8 mouse cellular contexts compared by ENCODE assay signal in the genomic region with DNA sequence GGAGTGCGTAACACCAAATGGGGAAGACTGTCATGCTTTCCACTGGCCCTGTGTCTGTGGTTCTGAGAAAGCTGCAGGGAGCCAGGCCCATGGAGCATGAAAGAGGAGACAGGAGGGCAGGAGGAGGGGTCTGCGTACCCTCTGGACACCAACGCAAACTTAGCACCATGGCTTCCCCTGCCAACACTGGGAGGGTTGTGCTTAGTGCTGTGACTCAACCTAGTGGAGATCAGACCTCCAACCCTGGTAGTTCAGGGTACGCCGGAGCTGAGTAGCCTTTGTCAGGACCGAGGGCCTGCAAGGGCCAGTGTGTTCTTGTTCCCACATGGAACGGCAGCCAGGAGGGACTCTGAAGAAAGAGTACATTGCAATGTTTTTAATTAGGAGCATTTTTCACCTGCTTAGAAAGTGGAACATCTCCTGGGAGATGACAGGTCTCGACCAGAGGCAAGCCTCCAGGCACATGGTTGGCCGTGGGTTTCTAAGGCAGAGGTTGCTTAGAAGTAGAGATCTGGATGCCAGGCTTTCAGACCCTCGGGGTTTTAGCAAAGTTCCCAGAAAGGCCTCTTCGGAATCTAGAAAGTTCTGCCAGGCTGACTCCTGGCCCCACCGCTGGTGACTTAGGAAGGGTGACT.
DNase-seq lines count a peak whose midpoint lies in the region; ATAC-seq and TF ChIP-seq lines count a peak whose summit lies in the region.

No protein-coding gene starts in this region.

- H3K4me1 ChIP-seq in heart, embryonic 14.5 days (ENCODE audit: control insufficient read depth in 2 of 2, insufficient read depth in 2 of 2, low read length in 2 of 2), result peaks cover 52 to 66% of the 10 kb centered on the region in 2 experiments
- H3K4me1 ChIP-seq in embryonic facial prominence, embryonic 10.5 days, result peaks cover 78% of the 10 kb centered on the region
- H3K4me1 ChIP-seq in kidney, embryonic 16.5 days (ENCODE audit: insufficient read depth, low read length), result peaks cover 71% of the 10 kb centered on the region
- peaks cover 45% of the 10 kb centered on the region for H3K4me1 ChIP-seq in midbrain, postnatal 0 days (ENCODE audit: insufficient read depth, low read length)

- no peak for DNase-seq in heart, adult 11 months
- peak; percentile 26 for DNase-seq in embryonic facial prominence, embryonic 10.5 days (ENCODE audit: low spot score)
- DNase-seq in midbrain, postnatal 0 days (ENCODE audit: low spot score), result peak; percentile 76
- no peak for DNase-seq in embryo, embryonic 10.5 days (ENCODE audit: low spot score)
- no peak for DNase-seq in right cerebral cortex, postnatal 14 days

- no peak for TF ChIP-seq CTCF in C2C12 (IDR thresholded peaks at IDR 0.05; ENCODE audit: control insufficient read depth, insufficient read depth, insufficient read length)
- no peak for TF ChIP-seq CTCF in midbrain, postnatal 0 days (IDR thresholded peaks at IDR 0.05)

- no peaks in the 10 kb centered on the region for H3K9me3 ChIP-seq in heart, embryonic 14.5 days (ENCODE audit: control insufficient read depth, low read length)
- no peaks in the 10 kb centered on the region for H3K9me3 ChIP-seq in embryonic facial prominence, embryonic 10.5 days
- no peaks in the 10 kb centered on the region for H3K9me3 ChIP-seq in kidney, embryonic 16.5 days (ENCODE audit: low read length)
- H3K9me3 ChIP-seq in midbrain, postnatal 0 days (ENCODE audit: low read length), result no peaks in the 10 kb centered on the region

- ATAC-seq in heart, embryonic 14.5 days (ENCODE audit: insufficient number of reproducible peaks, insufficient read depth, low FRiP score, low read depth), result no peak
- no peak; the same call in 1 of the 2 replicates for ATAC-seq in kidney, embryonic 16.5 days (ENCODE audit: low FRiP score, low TSS enrichment)
- ATAC-seq in midbrain, postnatal 0 days (ENCODE audit: low FRiP score), result peak; percentile 25; the same call in 1 of the 2 replicates

- no peaks in the 10 kb centered on the region for H3K36me3 ChIP-seq in heart, embryonic 14.5 days (ENCODE audit: control insufficient read depth, insufficient read depth, low read length)
- no peaks in the 10 kb centered on the region for H3K36me3 ChIP-seq in C2C12 (ENCODE audit: control insufficient read depth, insufficient read depth)
- H3K36me3 ChIP-seq in embryonic facial prominence, embryonic 10.5 days (replicated peaks), result no peaks in the 10 kb centered on the region
- H3K36me3 ChIP-seq in kidney, embryonic 16.5 days (ENCODE audit: insufficient read depth, low read length), result no peaks in the 10 kb centered on the region
- H3K36me3 ChIP-seq in midbrain, postnatal 0 days (ENCODE audit: insufficient read depth, low read length), result no peaks in the 10 kb centered on the region

- WGBS in heart, embryonic 14.5 days, result 52% methylated on average over 12 of the region's 12 CpGs
- 61% methylated on average over 12 of the region's 12 CpGs for WGBS in embryonic facial prominence, embryonic 10.5 days
- 47% methylated on average over 12 of the region's 12 CpGs for WGBS in kidney, embryonic 16.5 days
- 36% methylated on average over 12 of the region's 12 CpGs for WGBS in midbrain, postnatal 0 days

- no peaks in the 10 kb centered on the region for H3K79me3 ChIP-seq in C2C12 (ENCODE audit: low read depth)

- H3K9ac ChIP-seq in heart, embryonic 14.5 days (ENCODE audit: low read length), result peak overlapping the region; percentile 59
- peak overlapping the region; percentile 65 for H3K9ac ChIP-seq in kidney, embryonic 16.5 days (replicated peaks; ENCODE audit: low read length)
- H3K9ac ChIP-seq in midbrain, postnatal 0 days (replicated peaks; ENCODE audit: low read length, poor library complexity, severe bottlenecking), result 0 out of 2 replicates have a peak overlapping the region, but pooled peaks have one; percentile 36

- H3ac ChIP-seq in C2C12 (ENCODE audit: control insufficient read depth, insufficient read length, low read depth), result peak overlapping the region; percentile 64

- no peak overlapping the region for H3K4me3 ChIP-seq in heart, embryonic 14.5 days (ENCODE audit: control insufficient read depth in 1 of 2, insufficient read depth in 1 of 2, low read depth in 1 of 2, low read length in 2 of 2)
- no peak overlapping the region for H3K4me3 ChIP-seq in C2C12 (ENCODE audit: insufficient read depth, poor library complexity, severe bottlenecking)
- H3K4me3 ChIP-seq in embryonic facial prominence, embryonic 10.5 days, result peak overlapping the region; percentile 40; the same call in 1 of the 2 replicates
- H3K4me3 ChIP-seq in kidney, embryonic 16.5 days (ENCODE audit: low read length), result no peak overlapping the region
- no peak overlapping the region for H3K4me3 ChIP-seq in midbrain, postnatal 0 days (ENCODE audit: low read depth, low read length)

- H3K27me3 ChIP-seq in heart, embryonic 14.5 days (ENCODE audit: control insufficient read depth, insufficient read depth, low read length), result no peaks in the 10 kb centered on the region
- no peaks in the 10 kb centered on the region for H3K27me3 ChIP-seq in C2C12 (ENCODE audit: control insufficient read depth, insufficient read depth, insufficient read length)
- 0 out of 2 replicates have a peak, but pooled peaks cover 8% of the 10 kb centered on the region for H3K27me3 ChIP-seq in embryonic facial prominence, embryonic 10.5 days (replicated peaks; ENCODE audit: low read depth, poor library complexity, severe bottlenecking)
- no peaks in the 10 kb centered on the region for H3K27me3 ChIP-seq in kidney, embryonic 16.5 days (ENCODE audit: insufficient read depth, low read length)
- H3K27me3 ChIP-seq in midbrain, postnatal 0 days (ENCODE audit: insufficient read depth, low read length), result no peaks in the 10 kb centered on the region

- H3K27ac ChIP-seq in heart, embryonic 14.5 days (replicated peaks in 1 of 2; ENCODE audit: control insufficient read depth in 1 of 2, insufficient read depth in 1 of 2, low read depth in 2 of 2, low read length in 2 of 2), result peak overlapping the region; percentile 98 to 100
- peak overlapping the region; percentile 90 for H3K27ac ChIP-seq in embryonic facial prominence, embryonic 10.5 days (replicated peaks)
- H3K27ac ChIP-seq in kidney, embryonic 16.5 days (ENCODE audit: low read length), result peak overlapping the region; percentile 99
- peak overlapping the region; percentile 93 for H3K27ac ChIP-seq in midbrain, postnatal 0 days (ENCODE audit: low read depth, low read length)

- peak overlapping the region; percentile 53 for H3K4me2 ChIP-seq in heart, embryonic 14.5 days (ENCODE audit: low read length)
- peak overlapping the region; percentile 40 for H3K4me2 ChIP-seq in kidney, embryonic 16.5 days (replicated peaks; ENCODE audit: low read depth, low read length)
- peak overlapping the region; percentile 6; the same call in 1 of the 2 replicates for H3K4me2 ChIP-seq in midbrain, postnatal 0 days (ENCODE audit: low read depth, low read length, poor library complexity, severe bottlenecking)

- no peaks in the 10 kb centered on the region for H3K79me2 ChIP-seq in C2C12 (ENCODE audit: control insufficient read depth, insufficient read depth)

TF ChIP-seq in C2C12, 6 proteins besides CTCF, POLR2A, EP300 and RAD21:
- no peak for TF ChIP-seq CEBPB (IDR thresholded peaks at IDR 0.05; ENCODE audit: low read depth)
- no peak for TF ChIP-seq USF1 (IDR thresholded peaks at IDR 0.05; ENCODE audit: low read depth)
- TF ChIP-seq MYOD1 (IDR thresholded peaks at IDR 0.05; ENCODE audit: control insufficient read depth, insufficient read length, low read depth), result no peak

Comparison
In these comparisons a context has a peak if more than half of its experiments do, and no peak if none do; other contexts are left out.
1. DNase-seq: peak in embryonic facial prominence, embryonic 10.5 days (single experiment) and midbrain, postnatal 0 days (single experiment); none in heart, adult 11 months (single experiment), embryo, embryonic 10.5 days (single experiment) and right cerebral cortex, postnatal 14 days (single experiment).
2. Peak in every context shown above with its lines, with median percentiles within 50 percentile points of each other: H3K27ac ChIP-seq, H3K4me2 ChIP-seq and H3K9ac ChIP-seq.